Mouse (Mus musculus): ENCODE measurements at regions not wholly inside any gene's neighbourhood (a gene's known extent, or its start where the extent isn't known, plus 50 kb on each side); places are given as distances from the start of the nearest gene placed in this dataset.

DNA sequence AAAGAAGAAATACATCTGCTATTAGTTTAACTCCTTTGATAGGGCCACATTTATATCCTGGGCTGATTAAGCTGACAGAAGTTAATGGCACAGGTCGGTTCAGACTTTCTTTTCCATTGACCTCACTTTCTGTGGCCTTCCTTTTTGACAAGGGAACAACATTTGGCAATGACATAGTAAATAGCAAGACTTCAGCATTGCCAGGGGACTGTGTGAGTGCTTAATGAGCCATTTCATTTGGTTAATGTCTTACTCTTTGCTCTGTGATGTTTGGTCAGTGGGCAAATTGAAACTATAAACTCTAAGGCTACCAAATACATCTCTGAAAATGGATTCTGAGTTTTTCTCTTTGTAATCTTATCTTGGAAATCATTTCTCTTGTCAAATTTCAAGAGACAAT, 1405.9 kb downstream of the Nxph1 start:
- no peak for DNase-seq

DNA sequence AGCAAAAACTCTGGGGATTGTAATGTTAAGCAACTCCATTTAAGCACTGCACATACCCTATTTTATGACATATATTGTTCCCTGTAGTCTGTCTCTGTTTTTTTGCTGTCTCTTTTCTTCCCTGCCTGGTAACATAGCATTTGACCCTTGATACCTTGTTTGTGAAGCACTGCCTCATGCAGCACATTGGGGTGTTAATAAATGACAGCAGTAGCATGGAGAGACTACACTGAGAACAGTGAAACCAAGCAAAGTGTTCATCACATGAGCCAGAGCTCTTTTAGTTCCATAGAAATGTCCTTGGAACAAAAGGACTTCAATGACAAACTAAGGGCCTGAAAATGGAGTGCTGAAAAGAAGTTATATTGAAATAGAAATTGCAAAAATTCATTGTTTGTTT, 1416.9 kb downstream of the Nxph1 start:
- no peak for DNase-seq

DNA sequence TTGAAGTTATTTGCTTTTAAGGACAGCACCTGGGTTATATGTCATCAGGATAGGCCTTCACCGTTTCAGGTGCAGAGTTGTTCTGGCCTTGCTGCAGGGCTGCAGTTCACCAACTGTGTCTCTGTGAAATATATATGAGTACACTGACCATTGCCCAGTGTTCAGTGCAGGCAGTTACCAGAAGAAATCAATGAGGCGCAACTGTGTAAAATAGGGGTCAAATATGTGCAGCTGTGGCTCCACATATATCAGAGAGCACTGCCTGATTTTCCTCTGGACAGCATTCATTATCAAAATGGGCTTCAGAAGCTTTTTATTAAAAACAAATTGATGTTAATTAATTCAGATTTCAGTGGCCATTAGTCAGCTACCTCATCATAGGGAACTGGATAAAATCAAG, 1426.2 kb downstream of the Nxph1 start:
- DNase-seq = peak; percentile 0

DNA sequence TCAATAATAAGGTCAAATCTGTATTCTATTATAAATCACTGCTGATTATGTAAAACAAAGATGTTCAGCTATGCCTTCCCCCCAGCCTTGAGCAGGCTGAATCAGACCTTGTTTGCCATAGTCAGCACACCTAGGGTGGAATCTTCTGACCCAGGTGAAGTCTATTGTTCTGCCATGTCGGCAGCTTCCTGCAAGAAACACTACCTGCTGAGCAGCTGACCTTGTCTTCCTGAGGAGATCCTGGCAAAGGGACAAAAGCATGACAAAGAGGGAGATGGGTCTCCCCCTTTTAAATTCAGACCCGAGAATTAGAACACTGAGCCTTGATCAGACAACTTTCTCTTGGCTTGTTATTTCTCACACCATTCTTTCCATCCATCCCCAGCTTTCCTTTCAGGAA, 1476.4 kb downstream of the Nxph1 start:
- DNase-seq = no peak

DNA sequence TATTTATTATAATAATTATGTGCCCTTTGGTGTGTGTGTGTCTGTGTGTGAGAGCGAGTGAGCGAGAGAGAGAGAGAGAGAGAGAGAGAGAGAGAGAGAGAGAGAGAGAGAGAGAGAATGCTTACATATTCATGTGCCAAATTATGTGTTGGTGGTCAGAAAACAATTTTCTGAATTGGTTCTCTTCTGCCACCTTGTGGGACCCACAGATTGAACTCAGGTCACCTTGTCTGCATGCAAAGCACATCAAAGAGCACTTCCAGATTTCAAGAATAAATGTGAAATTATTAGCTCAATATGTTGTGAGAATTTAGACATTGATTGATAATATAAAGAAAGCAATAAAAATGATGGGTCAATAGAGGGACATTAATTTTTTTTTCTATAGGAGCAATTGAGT, 1477.3 kb downstream of the Nxph1 start:
- peak; percentile 1 for DNase-seq

DNA sequence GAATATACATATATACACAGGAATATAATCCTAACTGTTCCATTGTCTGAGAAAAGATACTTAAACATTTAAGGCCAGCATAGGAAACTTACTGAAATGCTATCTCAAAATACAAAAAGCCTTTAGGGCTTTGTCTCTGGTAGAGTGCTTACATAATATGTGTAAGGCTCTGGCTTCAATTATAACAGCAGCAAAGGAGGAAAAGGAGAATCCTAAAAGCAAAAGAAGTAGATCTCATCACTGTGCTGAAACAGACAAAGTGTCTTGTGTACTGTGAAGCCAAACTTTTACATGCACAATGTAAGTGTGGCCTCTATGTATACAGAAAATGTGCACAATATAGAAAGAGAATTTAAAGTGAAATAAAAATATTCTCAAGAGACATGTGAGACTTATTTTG, 1464.1 kb downstream of the Ndufa4 start:
- DNase-seq = no peak

DNA sequence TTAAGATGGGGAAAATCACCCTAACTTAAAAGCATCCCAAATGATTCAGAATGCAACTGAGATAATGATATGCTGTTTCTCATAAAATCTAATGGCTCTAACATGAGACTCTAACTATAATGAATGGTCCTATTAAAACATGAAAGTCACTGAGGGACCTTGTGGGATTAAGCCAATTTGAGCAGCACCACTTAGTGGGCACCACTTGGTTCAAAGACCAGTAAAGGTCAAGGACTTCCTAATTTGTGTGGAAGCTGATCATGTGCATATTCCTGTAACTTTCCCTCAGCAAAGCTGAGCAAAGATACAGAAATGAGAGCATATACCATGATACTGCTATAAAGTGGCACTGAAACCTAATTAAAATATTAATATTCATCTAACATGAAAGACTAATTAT, 1451.3 kb downstream of the Ndufa4 start:
- DNase-seq = no peak

DNA sequence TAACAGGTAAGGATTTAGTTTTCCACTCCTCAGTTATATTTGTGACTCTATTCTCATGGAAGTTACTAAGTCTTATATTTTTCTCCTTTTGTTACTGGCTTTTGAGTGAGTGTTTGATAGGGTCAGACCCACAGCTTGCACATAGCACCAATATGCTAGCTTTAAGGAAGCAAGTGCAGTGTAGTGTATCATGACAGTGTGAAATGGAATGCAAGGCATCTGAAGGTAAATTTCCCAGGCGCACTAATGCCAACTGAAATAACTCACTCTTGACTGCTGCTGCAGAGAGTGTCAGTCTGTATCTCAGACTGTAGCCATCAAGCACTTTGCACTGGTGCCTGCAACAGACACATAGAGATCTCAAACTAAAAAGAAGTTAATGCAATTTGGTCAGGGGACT, 1438.3 kb downstream of the Ndufa4 start:
- DNase-seq = peak; percentile 9

All from embryo, embryonic 11 days (tissue).